Mouse (Mus musculus) kidney, postnatal 36 days (tissue): ENCODE results near the gene Aldh2.

Experiments
- DNase-seq, 2 experiments: peaks; one replicate each; pipeline ENCODE4 v3.0.0; 2021 to 2022; ENCODE audit warnings: mixed read lengths in 2 of 2

Aldh2 gene

GRCm38 (mm10) chr5:121593451-121594401 is at the start of gene Aldh2:
TSS of gene Aldh2 (minus strand) at chr5:121593824.
- DNase-seq, result peak; percentile 95 to 96

GRCm38 (mm10) chr5:121639601-121640000 is 46.0 kb upstream of the Aldh2 start:
- DNase-seq, result no peak

- DNase-seq, result no peak
Measured at GRCm38 (mm10) chr5:121637296-121637695, 43.7 kb upstream of the Aldh2 start.

GRCm38 (mm10) chr5:121634668-121635067 is 41.0 kb upstream of the Aldh2 start:
- DNase-seq, result no peak

- no peak for DNase-seq
Measured at GRCm38 (mm10) chr5:121632804-121633203, 39.2 kb upstream of the Aldh2 start.

GRCm38 (mm10) chr5:121631106-121631647 is 37.6 kb upstream of the Aldh2 start:
- peak in 1 of 2 experiments; percentile 69 for DNase-seq

- DNase-seq, result peak; percentile 76 to 91
Measured at GRCm38 (mm10) chr5:121627871-121628270, 34.2 kb upstream of the Aldh2 start.

- DNase-seq, result no peak
Measured at GRCm38 (mm10) chr5:121623241-121623640, 29.6 kb upstream of the Aldh2 start.

- DNase-seq, result no peak
Measured at GRCm38 (mm10) chr5:121621102-121621501, 27.5 kb upstream of the Aldh2 start.

GRCm38 (mm10) chr5:121618592-121619513 is 25.2 kb upstream of the Aldh2 start, which contains the start of gene Acad12:
TSS of gene Acad12 (minus strand) at chr5:121618938.
- peak; percentile 91 to 93 for DNase-seq

- peak; percentile 45 to 47 for DNase-seq
Measured at GRCm38 (mm10) chr5:121614921-121615320, 21.3 kb upstream of the Aldh2 start.

GRCm38 (mm10) chr5:121612036-121612435 is 18.4 kb upstream of the Aldh2 start:
- DNase-seq, result peak; percentile 25 to 27

- peak in 1 of 2 experiments; percentile 27 for DNase-seq
Measured at GRCm38 (mm10) chr5:121609556-121610135, 16.0 kb upstream of the Aldh2 start.

- DNase-seq, result peak; percentile 78 to 92
Measured at GRCm38 (mm10) chr5:121606151-121606550, 12.5 kb upstream of the Aldh2 start.

GRCm38 (mm10) chr5:121603815-121604214 is 10.2 kb upstream of the Aldh2 start:
- peak; percentile 64 to 72 for DNase-seq

- peak; percentile 95 to 97 for DNase-seq
Measured at GRCm38 (mm10) chr5:121601547-121602299, 8.1 kb upstream of the Aldh2 start.

GRCm38 (mm10) chr5:121598871-121599610 is 5.4 kb upstream of the Aldh2 start:
- DNase-seq, result peak in 1 of 2 experiments; percentile 52

- no peak for DNase-seq
Measured at GRCm38 (mm10) chr5:121597991-121598537, 4.4 kb upstream of the Aldh2 start.

- DNase-seq, result no peak
Measured at GRCm38 (mm10) chr5:121597332-121597731, 3.7 kb upstream of the Aldh2 start.

GRCm38 (mm10) chr5:121596226-121596625 is 2.6 kb upstream of the Aldh2 start:
- no peak for DNase-seq
